Mouse (Mus musculus) liver, adult 2 months (tissue): Measurements from ENCODE around the gene Nfam1. TPM values are rescaled to one million over a fixed set of nuclear protein-coding genes. Genes with fewer than 3 reads are reported as not detected.

ENCODE experiments used
- DNase-seq: peaks from one replicate; pipeline ENCODE4 v3.0.0-alpha.2; 2011; ENCODE audit warnings: low read depth, low spot score; ENCODE audit errors: extremely low read depth
- H3K27ac ChIP-seq: fragments of 200-500 bp; replicated peaks from 2 replicates; pipeline ENCODE4 v1.5.1; 2012; ENCODE audit warnings: low read depth, mild to moderate bottlenecking, control low read depth, inconsistent platforms, low read length; ENCODE audit not compliant: insufficient read depth
- H3K27me3 ChIP-seq: fragments of 200-500 bp; 2 replicates; pipeline ENCODE4 v1.6.1; 2012; ENCODE audit warnings: mild to moderate bottlenecking, moderate library complexity, low read length, inconsistent platforms; ENCODE audit not compliant: control insufficient read depth, insufficient read depth
- H3K36me3 ChIP-seq: fragments of 200-500 bp; 2 replicates; pipeline ENCODE4 v1.6.1; 2012; ENCODE audit warnings: low read length, inconsistent platforms; ENCODE audit not compliant: control insufficient read depth, insufficient read depth
- H3K4me1 ChIP-seq: fragments of 200-500 bp; 2 replicates; pipeline ENCODE4 v1.6.1; 2011; ENCODE audit warnings: low read length; ENCODE audit not compliant: control insufficient read depth, insufficient read depth
- H3K4me3 ChIP-seq: fragments of 200-500 bp; 2 replicates; pipeline ENCODE4 v1.5.1; 2011; ENCODE audit warnings: low read depth, mild to moderate bottlenecking, control low read depth, low read length, moderate library complexity; ENCODE audit not compliant: insufficient read depth
- H3K79me2 ChIP-seq: fragments of 200-500 bp; 2 replicates; pipeline ENCODE4 v1.6.1; 2012; ENCODE audit warnings: inconsistent platforms, mild to moderate bottlenecking, low read length, moderate library complexity; ENCODE audit not compliant: control insufficient read depth, insufficient read depth
- H3K9ac ChIP-seq: fragments of 200-500 bp; 2 replicates; pipeline ENCODE4 v1.6.1; 2012; ENCODE audit warnings: low read depth, mild to moderate bottlenecking, control low read depth, inconsistent platforms, low read length
- CTCF ChIP-seq: fragments of 200-500 bp; IDR thresholded peaks from 2 replicates; pipeline ENCODE4 v1.5.1; 2011; ENCODE audit warnings: low read depth, low read length, control low read depth
- POLR2A ChIP-seq: fragments of 200-500 bp; IDR thresholded peaks from 2 replicates; pipeline ENCODE4 v1.6.1; 2011; ENCODE audit warnings: low read length, control low read depth; ENCODE audit not compliant: insufficient read depth; ENCODE audit errors: extremely low read depth
- WGBS: fragments of 180-500 bp; shearing (Covaris S2); methylation state at CpG from one replicate; pipeline ENCODE4 v1.1.7; 2018; 5-methylcytosine and 5-hydroxymethylcytosine counted together
- polyA plus RNA-seq: library from polyadenylated mRNA; depleted of rRNA; stranded (reverse); fragments of >200 nt; gene quantifications from 2 replicates; pipeline ENCODE4 v1.2.3, GENCODE M21; 2012
- total RNA-seq: library from RNA; depleted of rRNA; stranded (reverse); fragments of >200 nt; gene quantifications from 2 replicates; pipeline ENCODE4 v1.2.3, GENCODE M21; 2014

The Nfam1 gene
- total and polyA plus RNA-seq, 2 experiments = 1.1 to 3.2 TPM

DNA sequence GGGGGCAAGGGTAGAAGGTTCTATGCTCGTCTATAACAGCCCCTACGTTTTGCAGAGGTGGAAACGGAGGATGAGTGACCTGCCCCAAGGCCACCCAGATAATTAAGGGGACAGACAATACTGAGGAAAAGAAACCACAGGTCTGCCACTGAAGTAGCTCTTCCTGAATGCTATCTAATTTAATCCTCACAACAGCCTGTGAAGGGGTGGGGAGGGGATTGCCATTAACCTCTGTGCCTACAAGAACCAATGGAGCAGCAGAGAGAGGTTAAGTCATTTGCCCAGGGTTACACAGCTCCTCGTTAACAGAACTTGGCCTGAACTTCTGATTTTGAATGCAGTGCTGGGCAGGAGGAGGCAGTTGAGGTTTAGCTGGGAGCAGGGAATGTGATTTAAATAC, 49.0 kb downstream of the Nfam1 start:
- Histone ChIP-seq H3K4me1 (peaks cover 4% of the 10 kb centered on the region; the same call in 1 of the 2 replicates), H3K27ac (no peak overlapping the region), H3K36me3 (no peaks in the 10 kb centered on the region), H3K27me3 (peaks cover 6% of the 10 kb centered on the region), H3K4me3 (no peak overlapping the region), H3K9ac (no peak overlapping the region), H3K79me2 (no peaks in the 10 kb centered on the region)
- no peak for DNase-seq
- 64% methylated on average over 4 of the region's 4 CpGs for WGBS
- TF ChIP-seq CTCF (no peak), POLR2A (no peak)

DNA sequence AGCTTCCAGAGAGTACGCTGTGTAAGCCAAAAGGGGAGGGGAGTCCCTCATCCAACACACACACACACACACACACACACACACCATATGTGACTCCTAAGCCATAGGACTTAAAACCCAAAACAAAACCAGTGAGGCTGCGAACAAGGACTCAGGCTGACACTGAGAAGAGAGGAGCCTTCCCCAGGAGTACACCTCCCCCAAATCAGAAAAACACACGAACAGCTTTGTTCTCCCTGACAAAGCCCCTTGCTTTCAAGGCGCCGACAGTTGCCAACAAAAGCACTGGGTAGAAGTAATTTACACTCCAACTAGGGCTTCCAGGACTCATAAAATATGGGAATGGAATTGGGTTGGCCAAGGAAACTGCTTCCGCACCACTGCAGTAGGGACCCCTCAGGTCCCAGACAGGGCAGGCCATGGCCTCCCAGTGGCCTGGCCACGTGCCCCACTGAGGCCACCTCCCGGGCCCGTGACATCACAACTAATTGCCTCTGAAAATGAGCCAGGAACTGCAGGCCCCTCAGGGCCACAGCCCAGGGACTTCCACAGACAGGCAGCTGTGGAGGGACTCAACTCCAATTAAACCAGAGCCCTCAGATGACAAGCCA, 49.6 kb downstream of the Nfam1 start:
- no peak for DNase-seq
- H3K4me1 ChIP-seq = peaks cover 4% of the 10 kb centered on the region; the same call in 1 of the 2 replicates
- H3K79me2 ChIP-seq = no peaks in the 10 kb centered on the region
- no peak overlapping the region for H3K9ac ChIP-seq
- no peaks in the 10 kb centered on the region for H3K36me3 ChIP-seq
- no peak overlapping the region for H3K27ac ChIP-seq
- no peak overlapping the region for H3K4me3 ChIP-seq
- peaks cover 6% of the 10 kb centered on the region for H3K27me3 ChIP-seq
- 57% methylated on average over 9 of the region's 9 CpGs for WGBS
- TF ChIP-seq CTCF (no peak), POLR2A (no peak)

DNA sequence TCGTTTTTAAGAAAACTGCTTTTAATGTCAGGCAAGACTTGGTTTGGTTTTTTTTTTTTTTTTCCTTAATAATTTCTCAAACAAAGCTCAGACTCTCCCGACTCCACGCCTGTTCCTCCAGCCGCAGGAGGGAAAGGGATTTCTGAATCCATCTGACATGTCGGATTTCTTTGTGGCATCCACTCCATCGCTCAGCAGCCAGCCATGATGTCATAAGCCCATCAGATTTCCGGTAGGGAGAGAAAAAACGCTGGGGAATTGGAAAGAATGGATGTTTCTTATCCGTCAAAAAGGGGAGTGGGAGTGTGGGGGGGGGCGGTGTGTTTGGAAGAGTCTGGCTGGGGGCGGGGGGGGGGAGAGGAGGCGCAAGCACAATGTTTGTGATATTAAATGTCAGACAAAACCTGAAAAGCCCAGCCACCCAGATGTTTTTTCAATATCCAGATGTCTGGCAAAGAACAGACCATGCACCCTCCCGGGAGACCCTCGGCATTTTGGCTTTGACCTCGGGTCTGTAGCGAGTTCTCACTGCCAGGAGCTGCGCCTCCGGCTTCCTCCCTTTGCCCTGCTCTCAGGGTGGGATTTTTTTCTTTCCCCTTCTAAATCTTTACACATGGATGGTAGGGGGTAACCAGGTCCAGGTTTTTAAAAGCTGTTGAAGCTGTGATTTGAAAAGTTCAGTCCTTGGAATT, 50.2 kb downstream of the Nfam1 start:
- Histone ChIP-seq H3K27ac (no peak overlapping the region), H3K4me3 (no peak overlapping the region), H3K36me3 (no peaks in the 10 kb centered on the region), H3K9ac (no peak overlapping the region), H3K27me3 (peaks cover 6% of the 10 kb centered on the region), H3K4me1 (peaks cover 4% of the 10 kb centered on the region; the same call in 1 of the 2 replicates), H3K79me2 (no peaks in the 10 kb centered on the region)
- no peak for DNase-seq
- TF ChIP-seq CTCF (no peak), POLR2A (no peak)
- WGBS = 29% methylated on average over 18 of the region's 18 CpGs

DNA sequence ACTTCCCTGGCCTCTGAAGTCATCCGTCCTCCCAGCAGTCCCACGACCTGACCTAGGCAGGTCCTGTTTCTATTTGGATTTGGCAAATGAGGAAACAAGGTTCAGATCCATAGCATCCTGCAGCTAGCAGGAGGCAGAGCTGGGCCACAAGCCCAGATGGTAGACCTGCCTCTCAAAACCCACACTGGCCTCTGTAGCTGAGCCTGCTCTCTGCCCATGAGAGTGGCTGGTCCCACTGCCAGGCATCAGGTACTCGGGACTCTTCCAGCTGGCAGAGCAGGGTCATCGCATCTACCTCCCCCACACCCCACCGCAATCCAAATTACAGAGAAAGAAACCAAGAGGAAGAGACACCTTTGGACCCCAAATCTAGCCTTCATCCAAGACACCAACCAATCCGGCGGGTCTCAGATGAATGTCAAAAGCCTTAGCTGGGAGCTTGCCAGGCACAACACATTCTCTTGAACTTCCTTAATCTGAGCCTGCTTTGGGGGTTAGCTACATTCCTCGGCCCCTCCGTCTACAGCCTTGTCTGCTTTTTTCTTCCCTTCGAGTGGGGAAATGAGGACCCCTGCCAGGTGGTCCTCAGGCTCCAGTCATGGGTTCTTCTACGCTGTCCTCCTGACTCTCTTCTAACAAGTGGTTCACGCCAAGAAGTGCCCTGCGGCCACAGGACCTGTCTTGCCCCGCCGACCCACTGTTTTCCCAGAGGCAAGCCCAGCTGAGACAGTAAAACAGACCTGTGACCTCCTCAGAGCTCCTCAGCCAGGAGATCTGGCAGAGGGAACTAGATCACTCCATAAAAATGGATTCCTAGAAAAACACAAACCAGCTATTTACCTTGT, 51.2 kb downstream of the Nfam1 start:
- H3K36me3 ChIP-seq = no peaks in the 10 kb centered on the region
- no peak for TF ChIP-seq CTCF
- no peak for TF ChIP-seq POLR2A
- DNase-seq = no peak
- no peak overlapping the region for H3K9ac ChIP-seq
- H3K4me3 ChIP-seq = no peak overlapping the region
- no peaks in the 10 kb centered on the region for H3K79me2 ChIP-seq
- H3K4me1 ChIP-seq = no peaks in the 10 kb centered on the region
- H3K27ac ChIP-seq = no peak overlapping the region
- peaks cover 6% of the 10 kb centered on the region for H3K27me3 ChIP-seq
- 55% methylated on average over 15 of the region's 15 CpGs for WGBS

DNA sequence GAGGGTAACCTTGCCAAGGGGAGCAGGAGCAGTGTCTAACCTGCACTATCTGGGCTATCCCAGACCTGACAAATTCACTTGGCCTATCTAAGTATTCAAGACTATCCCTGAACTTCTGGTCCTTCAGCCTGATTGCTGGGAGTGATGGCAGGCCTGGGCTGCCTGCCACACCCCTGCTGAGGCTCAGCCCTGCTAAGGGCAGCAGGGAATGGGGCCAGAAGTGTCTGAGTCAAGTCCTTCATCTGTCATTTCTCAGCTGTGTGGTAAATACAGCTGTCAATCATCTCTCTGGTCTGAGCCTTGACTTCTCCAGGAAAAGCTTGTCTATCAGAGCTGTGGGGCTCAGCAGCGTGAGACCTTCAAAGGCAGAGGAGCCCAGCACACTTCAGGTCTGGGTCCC, 53.6 kb downstream of the Nfam1 start:
- no peak for DNase-seq
- Histone ChIP-seq H3K9ac (no peak overlapping the region), H3K4me1 (no peaks in the 10 kb centered on the region), H3K27ac (no peak overlapping the region), H3K36me3 (no peaks in the 10 kb centered on the region), H3K79me2 (no peaks in the 10 kb centered on the region), H3K4me3 (no peak overlapping the region), H3K27me3 (peaks cover 3% of the 10 kb centered on the region)
- TF ChIP-seq CTCF = no peak
- TF ChIP-seq POLR2A = no peak
- WGBS = 81% methylated on average over 1 of the region's 1 CpGs
